Mouse (Mus musculus): ENCODE data around the gene Tdrd3.

DNA sequence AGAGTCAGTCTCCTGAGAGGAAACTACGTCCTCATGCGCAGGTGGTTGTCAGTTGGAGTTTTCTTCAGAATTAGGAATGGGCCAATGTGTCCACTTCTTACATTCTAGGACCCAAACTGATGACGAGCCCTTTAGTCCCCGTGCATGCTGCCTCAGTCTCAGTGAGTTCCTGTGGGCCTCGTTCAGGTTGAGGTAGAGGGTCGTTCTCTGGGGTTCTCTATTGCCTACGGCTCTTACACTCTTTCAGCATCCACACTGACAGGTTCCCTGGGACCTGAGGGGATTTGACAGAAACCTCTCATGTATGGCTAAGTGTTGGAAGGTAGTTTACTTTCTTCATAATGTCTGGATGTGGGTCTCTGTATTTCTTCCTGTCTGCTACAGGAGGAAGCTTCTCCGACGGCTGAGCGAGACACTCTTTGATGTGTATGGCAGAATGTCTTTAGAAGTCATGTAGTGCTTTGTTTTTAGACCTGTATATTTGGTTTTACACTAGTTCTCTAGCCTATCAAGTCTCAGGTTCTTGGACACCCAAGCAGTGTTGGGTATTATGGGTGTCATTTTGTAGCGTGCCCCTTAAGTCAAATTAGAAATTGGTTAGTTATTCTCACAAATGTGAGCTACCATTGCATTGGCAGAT, 81.6 kb downstream of the Tdrd3 start:
- no peak for TF ChIP-seq CTCF (IDR thresholded peaks at IDR 0.05; ENCODE audit: borderline replicate concordance, control insufficient read depth, extremely low read depth, insufficient read depth, low read length, poor library complexity)
- TF ChIP-seq POLR2A (IDR thresholded peaks at IDR 0.05; ENCODE audit: control insufficient read depth, extremely low read depth, insufficient read depth, low read length, poor library complexity), result no peak

All from thymus, adult 2 months (tissue).